Mouse (Mus musculus) cortical plate, adult 2 months (tissue): Measurements from ENCODE around the gene Smg5. TPM values are rescaled to one million over a fixed set of nuclear protein-coding genes. Genes with fewer than 3 reads are reported as not detected.
"Not testable (repeated sequence)": the region's sequence is repeated elsewhere in the genome, so short reads cannot be mapped to it uniquely, and the experiment has no call there.

Experiments used
- H3K27ac ChIP-seq: fragments of 200-500 bp; 2 replicates; pipeline ENCODE4 v1.5.1; 2012; ENCODE audit warnings: low read length, control low read depth, inconsistent platforms; ENCODE audit not compliant: insufficient read depth
- H3K4me1 ChIP-seq: fragments of 200-500 bp; 2 replicates; pipeline ENCODE4 v1.6.1; 2011; ENCODE audit warnings: low read length; ENCODE audit not compliant: control insufficient read depth, insufficient read depth
- H3K4me3 ChIP-seq: fragments of 200-500 bp; 2 replicates; pipeline ENCODE4 v1.5.1; 2011; ENCODE audit warnings: mild to moderate bottlenecking, low read length, control low read depth; ENCODE audit not compliant: insufficient read depth
- CTCF ChIP-seq: fragments of 200-500 bp; IDR thresholded peaks from 2 replicates; pipeline ENCODE4 v1.5.1; 2011; ENCODE audit warnings: mild to moderate bottlenecking, control low read depth, low read length; ENCODE audit not compliant: insufficient read depth; ENCODE audit errors: extremely low read depth
- POLR2A ChIP-seq: fragments of 200-500 bp; IDR thresholded peaks from 2 replicates; pipeline ENCODE4 v1.6.1; 2011; ENCODE audit warnings: mild to moderate bottlenecking, low read length, control low read depth; ENCODE audit not compliant: insufficient read depth; ENCODE audit errors: extremely low read depth
- polyA plus RNA-seq: library from polyadenylated mRNA; depleted of rRNA; stranded (reverse); fragments of >200 nt; gene quantifications from 2 replicates; pipeline ENCODE4 v1.2.3, GENCODE M21; 2012; rRNA removed

Smg5 gene
- polyA plus RNA-seq, result 84.4 and 91.5 TPM in 2 replicates

DNA sequence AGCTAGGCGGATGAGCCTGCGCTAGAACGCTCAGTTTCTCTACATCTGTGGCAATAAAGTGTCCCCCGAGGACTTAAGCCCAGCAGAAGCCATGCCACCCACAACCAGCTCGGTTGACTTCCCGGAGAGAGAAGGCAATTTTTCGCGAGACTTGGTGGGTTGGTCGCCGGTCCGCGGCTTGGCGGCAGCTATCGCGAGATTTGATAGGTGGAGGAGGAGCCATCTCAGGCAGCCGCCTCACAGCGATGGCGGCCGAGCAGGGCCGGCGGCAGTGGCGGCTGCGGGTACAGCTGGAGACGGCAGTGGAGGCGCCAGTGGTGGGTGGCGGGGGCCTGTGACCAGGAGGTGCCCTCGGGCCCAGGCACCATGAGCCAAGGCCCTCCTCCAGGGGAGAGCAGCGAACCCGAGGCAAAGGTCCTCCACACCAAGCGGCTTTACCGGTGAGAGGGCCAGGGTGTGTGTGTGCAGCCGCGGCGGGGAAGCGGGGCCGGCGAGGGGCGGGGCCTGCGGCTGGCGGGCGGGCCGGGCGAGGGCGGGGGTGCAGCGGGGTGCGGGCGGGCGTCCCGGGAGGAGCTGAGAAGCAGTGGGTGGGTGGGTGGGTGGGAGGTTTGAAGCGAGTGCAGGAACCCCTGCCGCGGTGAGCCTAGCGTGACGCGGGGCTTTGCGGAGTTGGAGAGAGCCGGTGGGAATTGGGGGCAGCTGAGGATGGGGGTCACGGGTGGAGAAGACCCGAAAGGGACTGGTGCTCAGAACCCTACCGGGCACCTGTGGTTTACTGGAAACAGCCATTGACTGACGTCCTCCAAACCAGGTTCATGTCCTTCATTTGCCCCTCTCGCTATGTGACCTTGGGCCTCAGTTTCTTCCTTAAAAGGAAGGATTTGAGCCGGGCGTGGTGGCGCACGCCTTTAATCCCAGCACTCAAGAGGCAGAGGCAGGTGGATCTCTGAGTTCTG, at the start of gene Smg5, which contains the start of gene Tmem79:
TSS of gene Smg5 (plus strand) at position 203 of the 956 bp plus-strand sequence.
TSS of gene Tmem79 (minus strand) at position 91 of the 956 bp plus-strand sequence.
- Histone ChIP-seq H3K4me1 (peaks cover 6% of the 10 kb centered on the region; the same call in 1 of the 2 replicates), H3K4me3 (peak within 1 kb of the TSS; percentile 55), H3K27ac (peak within 1 kb of the TSS; percentile 89)
- TF ChIP-seq CTCF (no peak), POLR2A (peak; percentile 96)

DNA sequence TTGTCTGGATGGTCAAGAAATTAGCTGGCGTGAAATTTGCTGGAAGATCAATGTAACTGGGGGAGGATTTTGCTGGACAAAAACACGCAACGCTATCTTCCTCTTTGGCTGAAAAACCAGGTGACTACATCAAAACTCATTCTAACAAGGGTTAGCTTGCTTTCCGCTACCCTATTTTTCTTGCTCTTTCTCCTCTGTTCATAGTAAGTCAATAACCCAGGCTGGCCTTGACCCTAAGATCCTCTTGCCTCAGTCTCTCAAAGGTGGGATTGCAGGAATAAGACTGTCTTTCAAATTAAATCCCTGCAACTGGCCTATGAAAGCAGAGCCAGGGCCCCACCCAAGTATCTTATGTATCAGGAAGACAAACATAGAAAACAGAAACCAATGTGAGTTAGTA, 49.0 kb upstream of the Smg5 start, which contains the start of gene Gm38392:
TSS of gene Gm38392 (minus strand) at position 101 of the 400 bp plus-strand sequence.
- peaks cover 4% of the 10 kb centered on the region; the same call in 1 of the 2 replicates for H3K4me1 ChIP-seq
- TF ChIP-seq POLR2A, result no peak
- no peak for TF ChIP-seq CTCF
- H3K27ac ChIP-seq, result no peak within 1 kb of the TSS
- no peak within 1 kb of the TSS for H3K4me3 ChIP-seq

DNA sequence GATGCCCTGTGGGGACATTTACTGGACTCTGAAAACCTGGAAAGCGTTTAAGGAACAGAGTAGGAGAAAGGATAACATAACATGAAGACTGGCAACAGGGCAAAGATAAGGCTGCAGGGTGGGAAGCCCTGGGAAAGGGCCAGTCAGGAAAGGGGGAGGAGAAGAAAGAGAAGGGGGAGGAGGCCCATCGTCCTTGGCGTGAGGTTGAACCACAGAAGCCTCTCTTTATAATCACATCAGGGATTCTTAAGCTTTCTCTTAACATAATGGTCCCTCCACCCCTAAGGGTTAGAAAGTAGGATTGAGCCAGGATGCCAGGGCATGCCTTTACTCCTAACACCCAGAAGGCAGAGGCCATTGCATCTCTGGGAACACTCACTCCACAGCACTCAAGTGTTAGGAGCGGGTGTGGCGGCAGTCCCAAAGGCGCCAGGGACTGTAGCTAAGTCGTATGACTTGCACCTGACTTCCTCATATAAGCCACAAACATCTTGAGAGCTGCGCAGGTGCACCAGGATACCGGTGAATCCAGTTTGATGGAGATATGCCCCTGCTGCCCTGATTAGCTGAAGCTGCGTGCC, 47.8 kb upstream of the Smg5 start:
- not testable (repeated sequence) for H3K4me3 ChIP-seq, H3K27ac ChIP-seq, H3K4me1 ChIP-seq

DNA sequence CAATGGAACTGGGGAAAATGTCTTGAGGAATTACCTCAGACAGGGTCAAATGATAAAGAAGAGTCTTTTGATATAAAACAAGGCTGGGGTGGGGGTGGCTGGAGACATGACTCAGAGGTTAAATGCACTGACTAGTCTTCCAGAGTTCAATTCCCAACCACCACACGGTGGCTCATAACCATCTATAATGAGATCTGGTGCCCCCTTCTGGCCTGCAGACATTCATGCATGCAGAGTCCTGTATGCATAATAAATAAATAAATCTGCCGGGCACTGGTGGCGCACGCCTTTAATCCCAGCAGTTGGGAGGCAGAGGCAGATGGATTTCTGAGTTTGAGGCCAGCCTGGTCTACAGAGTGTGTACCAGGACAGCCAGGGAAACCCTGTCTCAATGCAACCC, 44.1 kb upstream of the Smg5 start:
- peak; percentile 20; the same call in 1 of the 2 replicates for TF ChIP-seq CTCF
- no peak for TF ChIP-seq POLR2A
- Histone ChIP-seq H3K27ac (no peak overlapping the region), H3K4me1 (no peaks in the 10 kb centered on the region), H3K4me3 (no peak overlapping the region)

DNA sequence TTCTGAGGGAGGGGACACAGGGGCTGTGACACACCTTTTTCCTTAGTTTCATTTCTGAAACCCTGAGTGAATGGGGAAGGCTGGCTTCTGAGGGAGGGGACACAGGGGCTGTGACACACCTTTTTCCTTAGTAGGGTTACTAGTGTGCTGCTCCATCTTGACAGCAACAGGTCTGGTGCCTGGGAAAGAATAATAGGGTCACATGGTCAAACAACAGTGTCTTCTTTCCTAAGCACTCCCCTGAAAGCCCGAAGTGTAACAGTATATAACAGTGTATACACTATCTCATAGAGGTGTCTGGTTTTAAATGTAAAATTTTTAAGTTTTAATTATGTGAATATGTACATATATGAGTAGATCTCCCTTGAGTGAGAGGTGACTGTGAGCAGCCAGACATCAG, 40.8 kb upstream of the Smg5 start:
- not testable (repeated sequence) for H3K4me1 ChIP-seq

DNA sequence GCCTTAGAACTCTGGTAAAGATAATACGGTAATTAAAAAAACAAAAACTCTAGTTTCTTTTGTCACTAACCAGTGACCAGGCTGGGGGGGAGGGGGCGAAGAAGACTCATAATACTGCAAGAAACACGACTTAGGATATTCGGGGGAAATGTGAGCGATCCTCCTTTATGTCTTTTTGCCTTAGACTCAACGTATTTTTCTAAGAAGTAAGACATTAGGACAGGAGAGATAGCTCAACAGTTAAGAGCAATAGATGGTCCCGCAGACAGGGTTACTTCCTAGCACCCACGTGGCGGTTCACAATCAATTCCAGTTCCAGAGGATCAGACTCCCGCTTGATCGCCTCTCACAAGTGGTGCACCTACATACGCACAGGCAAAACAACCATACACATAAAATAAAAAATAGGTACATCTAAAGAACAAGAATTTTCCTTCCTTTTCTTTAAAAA, 39.9 kb upstream of the Smg5 start:
- Histone ChIP-seq H3K4me3 (peak overlapping the region; percentile 77), H3K4me1 (peaks cover 2% of the 10 kb centered on the region; the same call in 1 of the 2 replicates), H3K27ac (no peak overlapping the region)
- TF ChIP-seq POLR2A, result no peak
- TF ChIP-seq CTCF, result no peak

More for the DNA sequence above, 40.8 kb upstream of the Smg5 start:
- not testable (repeated sequence) for H3K27ac ChIP-seq, H3K4me3 ChIP-seq

DNA sequence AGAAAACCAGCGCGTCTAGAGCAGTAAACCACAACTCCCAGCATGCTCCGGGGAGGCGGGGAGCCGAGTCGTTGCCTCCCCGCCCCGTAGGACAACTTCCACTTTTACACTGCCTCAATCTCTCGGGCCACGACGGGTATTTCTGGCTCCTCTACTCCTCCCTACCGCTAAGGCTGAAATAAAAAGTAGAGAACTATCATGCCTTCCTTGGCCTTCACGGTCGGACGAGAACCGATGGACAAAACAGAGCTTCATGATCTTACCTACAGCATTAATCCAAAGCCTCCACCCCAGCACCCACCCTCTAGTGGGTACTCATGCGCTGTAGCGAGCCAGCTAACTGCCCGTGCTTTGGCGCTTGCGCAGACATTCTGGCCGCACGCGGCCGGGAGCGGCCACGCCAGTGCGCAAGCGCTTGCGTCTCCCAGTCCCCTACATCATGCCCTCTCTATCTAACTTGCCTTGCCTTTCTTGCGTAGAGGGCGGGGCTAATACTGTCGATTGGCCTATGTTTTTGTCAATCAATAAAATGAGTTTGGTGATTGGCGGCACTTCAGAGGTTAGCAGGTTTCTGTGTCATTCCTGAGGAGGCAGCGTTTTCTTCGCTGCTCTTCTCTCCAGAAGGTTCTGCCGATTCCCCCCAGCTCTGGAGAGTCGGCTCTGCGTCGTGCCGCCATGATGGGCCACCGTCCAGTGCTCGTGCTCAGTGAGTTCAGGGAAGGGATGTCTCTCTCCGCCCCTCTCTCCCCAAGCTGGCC, 39.3 kb upstream of the Smg5 start, which contains the start of the genes Tsacc and Cct3:
TSS of gene Tsacc (minus strand) at position 439 of the 758 bp plus-strand sequence.
TSS of gene Cct3 (plus strand) at position 556 of the 758 bp plus-strand sequence.
- peaks cover 2% of the 10 kb centered on the region; the same call in 1 of the 2 replicates for H3K4me1 ChIP-seq
- peak within 1 kb of the TSS; percentile 83 for H3K27ac ChIP-seq
- peak; percentile 92 for TF ChIP-seq POLR2A
- no peak for TF ChIP-seq CTCF

DNA sequence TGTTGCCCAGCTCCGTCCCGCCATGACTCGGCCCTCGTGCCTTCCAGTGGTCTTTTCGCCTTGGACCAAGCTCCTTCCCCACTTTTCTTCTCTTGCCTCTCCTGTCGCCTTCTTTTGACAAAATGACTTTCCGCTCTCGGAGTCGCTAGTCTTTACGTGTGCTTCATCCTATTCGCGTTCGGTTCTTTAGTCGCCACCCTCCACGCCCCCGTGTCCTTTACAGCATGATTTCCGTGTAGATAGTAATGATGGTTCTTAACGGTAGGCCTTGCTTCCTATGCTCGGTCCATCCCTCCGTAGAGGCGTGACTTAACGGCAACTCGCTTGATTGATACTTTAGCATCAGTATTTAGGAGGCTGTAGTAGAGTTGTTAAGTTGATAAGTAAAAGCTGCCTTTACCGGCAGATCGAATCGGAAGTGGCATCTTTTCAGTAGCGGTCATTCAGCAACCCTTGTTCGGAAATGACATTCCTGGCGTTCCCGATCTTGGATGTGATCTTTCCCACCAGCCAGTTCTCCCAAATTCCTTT, 38.7 kb upstream of the Smg5 start:
- Histone ChIP-seq H3K27ac (peak overlapping the region; percentile 66), H3K4me1 (peaks cover 2% of the 10 kb centered on the region; the same call in 1 of the 2 replicates), H3K4me3 (peak overlapping the region; percentile 77)
- TF ChIP-seq POLR2A (no peak), CTCF (no peak)

More for the DNA sequence above, 39.3 kb upstream of the Smg5 start, which contains the start of the genes Tsacc and Cct3:
- H3K4me3 ChIP-seq, result peak within 1 kb of the TSS; percentile 77

DNA sequence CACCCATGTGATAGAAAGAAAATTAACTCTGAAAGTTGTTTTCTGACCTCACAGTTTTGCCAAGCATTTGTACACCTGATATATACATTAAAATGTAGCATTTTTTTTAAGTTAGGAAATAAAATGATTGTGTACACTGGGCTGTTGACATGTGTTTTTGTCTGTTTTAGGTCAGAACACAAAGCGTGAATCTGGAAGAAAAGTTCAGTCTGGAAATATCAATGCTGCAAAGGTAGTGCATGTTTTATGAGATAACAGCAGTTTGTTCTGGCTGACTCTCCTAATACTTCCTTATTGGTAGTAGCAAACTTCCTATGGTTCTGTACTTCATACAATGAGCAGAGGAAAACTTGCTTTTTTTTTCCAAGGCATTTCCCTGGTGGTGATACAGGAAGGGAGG, 36.9 kb upstream of the Smg5 start:
- Histone ChIP-seq H3K4me1 (peaks cover 2% of the 10 kb centered on the region; the same call in 1 of the 2 replicates), H3K4me3 (no peak overlapping the region), H3K27ac (no peak overlapping the region)
- TF ChIP-seq CTCF (no peak), POLR2A (no peak)
